Mouse (Mus musculus) stomach, embryonic 15.5 days (tissue): Measurements from ENCODE around the gene Fkbpl. TPM values are rescaled to one million over a fixed set of nuclear protein-coding genes. Genes with fewer than 3 reads are reported as not detected.

ENCODE experiments used
- ATAC-seq: fragments of 200-750 bp; cut with Nextera tagmentation; 2 replicates; pipeline ENCODE4 v1.8.0; 2017; ENCODE audit warnings: low read depth, moderate number of reproducible peaks, moderate TSS enrichment; ENCODE audit not compliant: insufficient read depth, low FRiP score
- H3K27ac ChIP-seq: fragments of 300-500 bp; sonication (generic); 2 replicates; pipeline ENCODE4 v1.5.1; 2015; ENCODE audit warnings: mild to moderate bottlenecking, inconsistent platforms
- H3K27me3 ChIP-seq: fragments of 300-500 bp; sonication (generic); replicated peaks from 2 replicates; pipeline ENCODE4 v1.6.1; 2015; ENCODE audit warnings: inconsistent platforms
- H3K36me3 ChIP-seq: fragments of 300-500 bp; sonication (generic); 2 replicates; pipeline ENCODE4 v1.6.1; 2015; ENCODE audit warnings: inconsistent platforms
- H3K4me1 ChIP-seq: fragments of 300-500 bp; sonication (generic); 2 replicates; pipeline ENCODE4 v1.6.1; 2015; ENCODE audit warnings: inconsistent platforms
- H3K4me2 ChIP-seq: fragments of 300-500 bp; sonication (generic); 2 replicates; pipeline ENCODE4 v1.6.1; 2015; ENCODE audit warnings: mild to moderate bottlenecking, inconsistent platforms
- H3K4me3 ChIP-seq: fragments of 300-500 bp; sonication (generic); replicated peaks from 2 replicates; pipeline ENCODE4 v1.5.1; 2015; ENCODE audit warnings: inconsistent platforms
- H3K9ac ChIP-seq: fragments of 300-500 bp; sonication (generic); 2 replicates; pipeline ENCODE4 v1.6.1; 2015; ENCODE audit warnings: inconsistent platforms
- H3K9me3 ChIP-seq: fragments of 300-500 bp; sonication (generic); 2 replicates; pipeline ENCODE4 v1.6.1; 2016; ENCODE audit warnings: inconsistent platforms
- WGBS: fragments of 180-500 bp; shearing (Covaris S2); methylation state at CpG from one replicate; pipeline ENCODE4 v1.1.7; 2015; 5-methylcytosine and 5-hydroxymethylcytosine counted together
- polyA plus RNA-seq: library from polyadenylated mRNA; unstranded; fragments of >200 nt; fragmentation: Nextera tagmentation; extraction: Ambion mirVana; gene quantifications from 2 replicates; pipeline ENCODE4 v1.2.1, GENCODE M21; 2015

Fkbpl gene
- polyA plus RNA-seq, 1 experiment from 2014 or later: 14.5 TPM

DNA sequence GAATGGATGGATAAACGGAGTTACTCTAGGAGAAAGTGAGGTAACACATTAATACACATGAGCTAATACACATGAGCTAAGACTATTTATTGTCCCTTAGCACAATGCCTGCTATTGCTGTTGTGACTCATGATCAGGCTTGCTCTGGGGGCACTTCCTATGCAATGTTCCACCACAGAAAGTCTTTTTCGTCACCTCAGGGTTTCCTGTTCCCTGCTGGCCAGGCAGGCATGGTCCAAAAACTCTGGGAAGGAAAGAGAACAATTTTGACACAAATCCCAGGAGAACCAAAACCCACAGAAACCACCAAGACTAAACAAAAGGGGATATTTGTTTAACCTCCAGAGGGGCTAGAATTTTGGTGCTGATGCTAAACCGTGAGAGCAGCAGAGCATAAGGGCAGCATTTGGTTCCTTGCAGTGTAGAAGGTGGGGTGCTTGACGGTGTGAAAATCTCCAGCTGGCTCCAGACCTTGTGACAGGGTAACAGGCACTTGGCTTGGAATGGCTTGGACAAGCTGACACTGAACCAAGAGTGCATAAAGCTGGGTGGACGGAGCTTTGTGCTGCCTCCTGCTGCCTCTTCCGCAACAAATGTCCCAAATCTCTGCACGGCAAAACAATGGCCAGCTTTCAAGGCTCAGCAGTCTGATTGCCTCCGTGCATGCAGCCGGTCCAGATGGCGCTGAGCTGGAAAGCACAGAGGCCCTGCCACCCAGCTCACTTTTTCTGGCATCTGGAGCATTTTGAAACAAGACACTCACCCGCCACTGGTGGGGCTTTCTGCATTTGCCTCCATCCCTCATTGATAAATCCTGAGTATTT, 3.6 kb upstream of the Fkbpl start:
- H3K4me2 ChIP-seq: peak overlapping the region; percentile 9; the same call in 1 of the 2 replicates
- no peaks in the 10 kb centered on the region for H3K36me3 ChIP-seq

DNA sequence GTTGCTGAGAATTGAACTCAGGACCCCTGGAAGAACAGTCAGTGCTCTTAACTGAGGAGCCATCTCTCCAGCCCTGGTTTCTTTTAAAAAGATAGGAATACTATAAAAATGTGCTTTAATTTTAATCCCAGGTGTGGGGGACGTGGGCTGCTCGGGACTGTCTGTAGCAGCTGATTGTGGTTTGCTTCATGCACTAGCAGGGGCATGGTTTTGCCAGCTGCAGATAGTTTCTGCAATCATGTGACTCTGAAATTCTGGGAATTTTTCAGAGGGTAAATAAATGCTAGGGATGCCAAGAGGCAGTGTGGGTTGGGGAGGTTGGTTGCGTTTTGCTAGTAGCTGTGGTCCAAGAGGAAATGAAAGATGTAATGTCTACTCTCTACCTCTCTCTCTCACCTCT, 2.6 kb upstream of the Fkbpl start:
- Histone ChIP-seq H3K27ac (no peak overlapping the region), H3K4me3 (no peak overlapping the region), H3K4me2 (no peak overlapping the region), H3K4me1 (peaks cover 25% of the 10 kb centered on the region), H3K27me3 (no peaks in the 10 kb centered on the region), H3K9ac (no peak overlapping the region), H3K9me3 (no peaks in the 10 kb centered on the region), H3K36me3 (no peaks in the 10 kb centered on the region)
- WGBS: 69% methylated on average over 3 of the region's 3 CpGs
- ATAC-seq: no peak

More for the DNA sequence above, 3.6 kb upstream of the Fkbpl start:
- WGBS: 18% methylated on average over 11 of the region's 11 CpGs
- H3K9me3 ChIP-seq: no peaks in the 10 kb centered on the region
- no peak overlapping the region for H3K9ac ChIP-seq
- peaks cover 19% of the 10 kb centered on the region for H3K4me1 ChIP-seq
- H3K4me3 ChIP-seq: no peak overlapping the region
- no peaks in the 10 kb centered on the region for H3K27me3 ChIP-seq
- peak; percentile 38; the same call in 1 of the 2 replicates for ATAC-seq
- H3K27ac ChIP-seq: peak overlapping the region; percentile 60

DNA sequence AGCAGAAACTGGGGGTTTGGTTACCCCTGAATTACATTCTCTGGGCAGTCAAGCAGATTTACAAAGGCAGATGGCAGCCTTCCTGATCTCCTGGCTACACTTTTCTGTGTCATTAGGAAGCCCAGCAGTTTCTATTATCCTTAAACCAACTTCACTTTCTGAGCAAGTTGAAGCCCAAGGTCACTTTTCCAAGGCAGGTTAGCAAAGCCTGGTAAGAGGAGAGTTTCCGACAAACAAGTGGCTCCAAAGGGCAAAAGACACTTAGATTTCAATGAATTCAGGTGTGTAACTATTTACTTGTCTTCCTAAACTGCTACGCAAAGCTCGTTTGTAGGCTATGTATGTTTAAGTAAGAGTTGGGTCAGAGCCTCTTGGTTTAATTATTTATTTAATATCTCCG, 1.2 kb upstream of the Fkbpl start:
- Histone ChIP-seq H3K4me3 (no peak overlapping the region), H3K9me3 (no peaks in the 10 kb centered on the region), H3K27me3 (no peaks in the 10 kb centered on the region), H3K27ac (no peak overlapping the region), H3K4me1 (peaks cover 34% of the 10 kb centered on the region), H3K4me2 (no peak overlapping the region), H3K36me3 (no peaks in the 10 kb centered on the region), H3K9ac (no peak overlapping the region)
- 75% methylated on average over 4 of the region's 4 CpGs for WGBS
- no peak for ATAC-seq

DNA sequence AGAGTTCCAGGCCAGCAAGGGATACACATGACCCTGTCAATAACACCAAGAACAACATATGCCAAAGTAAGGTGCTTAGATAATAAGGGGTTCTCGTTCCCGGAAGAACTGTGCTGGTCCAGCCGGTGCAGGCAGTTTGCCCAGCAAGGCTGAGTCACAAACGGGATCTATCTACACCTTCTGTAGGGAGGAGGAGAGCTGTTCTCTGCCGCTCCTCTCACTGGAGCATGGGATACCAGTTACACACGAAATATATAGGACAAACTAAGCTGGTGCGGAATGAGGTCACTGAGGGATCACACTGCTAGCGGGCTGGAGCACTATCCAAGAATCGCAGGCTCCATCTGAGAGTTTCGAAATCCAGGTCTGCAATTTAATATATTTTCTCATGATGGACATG, 620 bp upstream of the Fkbpl start:
- H3K4me2 ChIP-seq: no peak overlapping the region
- ATAC-seq: no peak
- H3K27ac ChIP-seq: no peak overlapping the region
- H3K4me3 ChIP-seq: no peak overlapping the region
- H3K27me3 ChIP-seq: no peaks in the 10 kb centered on the region
- no peak overlapping the region for H3K9ac ChIP-seq
- WGBS: 82% methylated on average over 10 of the region's 10 CpGs
- H3K9me3 ChIP-seq: no peaks in the 10 kb centered on the region
- H3K36me3 ChIP-seq: no peaks in the 10 kb centered on the region
- H3K4me1 ChIP-seq: peaks cover 36% of the 10 kb centered on the region

DNA sequence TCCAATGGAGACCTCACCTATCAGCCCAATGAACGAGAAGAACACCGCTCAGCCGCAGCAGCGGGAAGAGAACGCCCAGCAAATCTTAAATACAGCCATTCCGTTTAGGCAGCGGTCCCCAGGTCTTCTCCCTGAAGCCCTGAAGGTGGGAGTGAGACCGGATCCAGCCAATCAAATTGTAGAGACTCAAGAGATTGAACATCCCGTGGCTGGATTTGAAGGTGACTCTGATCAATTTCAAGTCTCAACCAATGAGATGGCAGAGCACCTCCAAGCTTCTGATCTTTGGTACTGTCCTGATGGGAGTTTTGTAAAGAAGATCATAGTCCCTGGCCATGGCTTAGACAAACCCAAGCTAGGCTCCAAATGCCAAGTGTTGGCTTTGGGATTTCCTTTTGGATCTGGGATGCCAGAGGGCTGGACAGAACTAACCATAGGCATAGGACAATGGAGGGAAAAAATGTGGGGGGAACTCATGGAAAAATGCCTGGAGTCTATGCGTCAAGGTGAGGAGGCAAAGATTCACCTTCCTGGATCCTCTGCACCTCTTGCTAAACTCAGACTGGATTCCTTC, 779 bp downstream of the Fkbpl start:
- peaks cover 33% of the 10 kb centered on the region for H3K4me1 ChIP-seq
- H3K36me3 ChIP-seq: no peaks in the 10 kb centered on the region
- no peak for ATAC-seq
- 40% methylated on average over 10 of the region's 10 CpGs for WGBS
- peak overlapping the region; percentile 35; the same call in 1 of the 2 replicates for H3K9ac ChIP-seq
- H3K27me3 ChIP-seq: no peaks in the 10 kb centered on the region
- peak overlapping the region; percentile 61 for H3K4me2 ChIP-seq
- no peaks in the 10 kb centered on the region for H3K9me3 ChIP-seq
- H3K27ac ChIP-seq: peak overlapping the region; percentile 33; the same call in 1 of the 2 replicates
- H3K4me3 ChIP-seq: peak overlapping the region; percentile 52

DNA sequence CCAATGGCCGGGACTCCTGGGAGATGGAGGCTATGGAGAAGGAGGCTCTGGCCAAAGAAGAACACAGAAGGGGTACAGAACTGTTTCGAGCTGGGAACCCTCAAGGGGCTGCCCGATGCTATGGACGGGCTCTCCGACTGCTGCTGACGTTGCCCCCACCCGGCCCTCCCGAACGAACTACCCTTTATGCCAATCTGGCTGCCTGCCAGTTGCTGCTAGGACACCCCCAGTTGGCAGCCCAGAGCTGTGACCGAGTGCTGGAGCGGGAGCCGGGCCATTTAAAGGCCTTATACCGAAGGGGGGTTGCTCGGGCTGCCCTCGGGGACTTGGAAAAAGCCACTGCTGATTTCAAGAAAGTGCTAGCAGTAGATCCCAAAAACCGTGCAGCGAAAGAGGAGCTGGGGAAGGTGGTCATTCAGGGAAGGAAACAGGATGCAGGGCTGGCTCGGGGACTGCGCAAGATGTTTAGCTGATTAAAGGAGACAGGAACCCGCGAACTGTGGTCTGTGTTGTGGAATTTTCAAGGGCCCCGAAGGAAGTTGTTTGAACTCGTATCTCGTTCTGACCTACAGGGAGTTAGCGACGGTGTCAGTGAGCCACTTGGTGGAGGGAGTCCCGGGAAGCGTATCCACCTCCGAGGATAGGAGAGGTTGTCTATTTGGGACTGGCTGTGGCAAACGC, 1.4 kb downstream of the Fkbpl start:
- H3K4me2 ChIP-seq: peak overlapping the region; percentile 61; the same call in 1 of the 2 replicates
- H3K9ac ChIP-seq: no peak overlapping the region
- H3K4me1 ChIP-seq: peaks cover 27% of the 10 kb centered on the region
- no peak for ATAC-seq
- WGBS: 87% methylated on average over 30 of the region's 30 CpGs
- no peaks in the 10 kb centered on the region for H3K27me3 ChIP-seq
- H3K4me3 ChIP-seq: peak overlapping the region; percentile 72; the same call in 1 of the 2 replicates
- 0 out of 2 replicates have a peak, but pooled peaks cover 2% of the 10 kb centered on the region for H3K36me3 ChIP-seq
- no peaks in the 10 kb centered on the region for H3K9me3 ChIP-seq
- no peak overlapping the region for H3K27ac ChIP-seq

DNA sequence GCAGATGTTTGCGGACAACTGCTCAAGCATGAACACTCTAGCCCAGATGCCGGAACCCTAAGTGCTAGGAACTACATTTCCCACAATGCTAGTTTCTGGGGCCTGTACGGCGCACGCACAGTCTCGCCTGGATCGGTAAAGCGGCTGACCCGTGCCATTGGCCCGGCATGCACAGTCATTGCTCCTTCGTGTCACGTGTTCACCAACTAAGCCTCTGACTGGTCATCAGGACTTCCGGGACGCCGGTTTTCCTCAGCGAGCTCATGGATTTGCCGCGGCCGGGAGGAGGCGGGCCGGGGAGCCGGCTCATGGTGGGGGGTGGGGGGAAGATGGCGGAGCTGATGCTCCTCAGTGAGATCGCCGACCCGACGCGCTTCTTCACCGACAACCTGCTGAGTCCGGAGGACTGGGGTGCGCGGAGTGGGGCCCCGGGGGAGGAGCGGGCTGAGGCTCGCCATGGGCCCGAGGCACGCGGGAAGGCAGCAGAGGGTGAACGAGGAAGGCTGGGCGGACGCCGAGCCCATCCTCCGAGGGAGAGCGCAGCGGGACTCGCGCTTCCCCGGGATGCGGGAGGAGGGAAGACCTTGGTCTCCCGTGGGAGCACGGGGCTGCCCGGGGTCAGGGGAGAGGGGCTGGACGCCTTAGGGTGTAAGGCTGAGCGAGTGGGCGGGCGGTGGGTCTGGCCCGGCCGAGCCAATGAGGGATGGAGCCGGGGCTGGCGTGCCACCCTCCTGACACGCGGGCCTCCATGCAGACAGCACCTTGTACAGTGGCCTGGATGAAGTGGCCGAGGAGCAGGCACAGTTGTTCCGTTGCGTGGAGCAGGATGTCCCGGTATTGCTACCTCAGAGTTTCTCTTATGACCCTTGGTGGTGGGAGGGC, 2.6 kb downstream of the Fkbpl start, which contains the start of gene Atf6b:
TSS of gene Atf6b (plus strand) at position 241 of the 882 bp plus-strand sequence.
- peak; percentile 97 for ATAC-seq
- H3K9me3 ChIP-seq: no peaks in the 10 kb centered on the region
- peaks cover 26% of the 10 kb centered on the region for H3K4me1 ChIP-seq
- peak within 1 kb of the TSS; percentile 79 for H3K9ac ChIP-seq
- WGBS: under 1% methylated on average over 66 of the region's 66 CpGs
- no peaks in the 10 kb centered on the region for H3K27me3 ChIP-seq
- peak within 1 kb of the TSS; percentile 72 for H3K4me3 ChIP-seq
- H3K36me3 ChIP-seq: peaks cover 12% of the 10 kb centered on the region
- peak within 1 kb of the TSS; percentile 85 for H3K4me2 ChIP-seq
- peak within 1 kb of the TSS; percentile 9; the same call in 1 of the 2 replicates for H3K27ac ChIP-seq

DNA sequence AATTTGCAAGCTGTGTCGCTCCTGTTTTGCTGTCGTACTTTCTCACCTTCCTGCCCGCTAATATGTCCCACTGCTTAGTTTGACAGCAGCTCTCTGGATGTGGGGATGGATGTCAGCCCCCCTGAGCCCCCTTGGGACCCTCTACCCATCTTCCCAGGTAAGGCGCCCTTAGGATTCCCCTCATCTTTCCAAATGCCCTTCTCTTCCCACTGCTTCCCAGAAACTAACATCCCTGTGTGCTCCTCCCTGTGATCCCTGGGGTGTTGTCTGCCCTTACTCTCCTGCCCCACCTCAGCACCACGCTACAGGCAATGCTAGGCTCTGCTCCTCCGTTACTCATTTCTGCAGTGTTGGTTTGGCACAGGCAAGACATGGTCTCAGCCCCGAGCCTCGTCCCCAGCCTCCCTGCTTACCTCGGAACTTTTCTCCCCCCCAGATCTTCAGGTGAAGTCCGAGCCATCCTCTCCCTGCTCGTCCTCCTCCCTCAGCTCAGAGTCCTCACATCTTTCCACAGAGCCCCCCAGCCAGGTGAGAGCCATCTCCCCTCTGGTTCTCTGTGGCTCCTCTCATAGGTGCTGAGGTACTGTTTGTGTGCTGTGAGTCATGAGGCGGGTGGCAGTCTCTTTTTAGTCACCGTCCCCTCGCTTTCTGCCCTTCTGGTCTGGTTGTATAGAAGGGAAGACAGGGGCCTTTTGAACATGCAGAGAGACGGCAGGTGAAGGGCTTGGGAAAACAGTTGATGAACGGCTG, 3.8 kb downstream of the Fkbpl start:
- no peak for ATAC-seq
- 78% methylated on average over 16 of the region's 16 CpGs for WGBS
- Histone ChIP-seq H3K4me2 (peak overlapping the region; percentile 85), H3K36me3 (peaks cover 16% of the 10 kb centered on the region), H3K4me1 (peaks cover 26% of the 10 kb centered on the region), H3K27me3 (no peaks in the 10 kb centered on the region), H3K9ac (peak overlapping the region; percentile 79; the same call in 1 of the 2 replicates), H3K4me3 (peak overlapping the region; percentile 72), H3K9me3 (no peaks in the 10 kb centered on the region), H3K27ac (no peak overlapping the region)

DNA sequence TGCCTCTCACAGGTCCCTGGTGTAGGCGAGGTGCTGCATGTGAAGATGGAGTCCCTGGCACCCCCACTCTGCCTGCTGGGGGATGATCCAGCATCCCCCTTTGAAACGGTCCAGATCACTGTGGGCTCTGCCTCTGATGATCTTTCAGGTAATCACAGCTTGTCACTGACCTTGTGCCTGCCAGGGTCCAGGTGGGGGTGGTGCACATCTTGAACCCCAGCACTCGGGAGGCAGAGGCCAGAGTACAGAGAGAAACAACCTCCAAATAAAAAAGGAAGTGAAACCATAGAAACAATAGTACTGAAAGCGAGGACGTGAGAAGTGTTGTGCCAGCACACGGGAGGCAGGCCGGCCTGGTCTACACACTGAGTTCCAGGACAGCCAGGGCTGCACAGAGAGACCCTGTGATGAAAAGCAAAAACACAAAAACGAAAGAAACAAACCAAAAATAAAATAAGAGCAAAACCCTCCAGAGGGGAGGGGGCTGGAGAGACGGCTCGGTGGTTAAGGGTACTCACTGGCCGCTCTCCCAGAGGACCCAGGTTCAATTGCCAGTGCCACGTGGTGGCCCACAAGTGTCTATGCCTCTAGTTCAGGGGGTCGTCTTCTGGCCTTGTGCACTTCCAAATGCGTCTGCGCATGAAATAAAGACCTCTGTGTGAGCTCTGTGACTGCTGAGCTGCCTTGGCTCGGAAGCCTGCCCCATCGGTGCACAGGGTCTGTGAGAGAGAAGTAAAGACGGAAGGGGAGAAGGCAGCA, 4.7 kb downstream of the Fkbpl start:
- ATAC-seq: no peak
- H3K9ac ChIP-seq: no peak overlapping the region
- no peak overlapping the region for H3K4me3 ChIP-seq
- H3K4me2 ChIP-seq: no peak overlapping the region
- no peaks in the 10 kb centered on the region for H3K27me3 ChIP-seq
- H3K4me1 ChIP-seq: peaks cover 28% of the 10 kb centered on the region
- no peak overlapping the region for H3K27ac ChIP-seq
- peaks cover 16% of the 10 kb centered on the region for H3K36me3 ChIP-seq
- 81% methylated on average over 18 of the region's 18 CpGs for WGBS
- H3K9me3 ChIP-seq: no peaks in the 10 kb centered on the region

DNA sequence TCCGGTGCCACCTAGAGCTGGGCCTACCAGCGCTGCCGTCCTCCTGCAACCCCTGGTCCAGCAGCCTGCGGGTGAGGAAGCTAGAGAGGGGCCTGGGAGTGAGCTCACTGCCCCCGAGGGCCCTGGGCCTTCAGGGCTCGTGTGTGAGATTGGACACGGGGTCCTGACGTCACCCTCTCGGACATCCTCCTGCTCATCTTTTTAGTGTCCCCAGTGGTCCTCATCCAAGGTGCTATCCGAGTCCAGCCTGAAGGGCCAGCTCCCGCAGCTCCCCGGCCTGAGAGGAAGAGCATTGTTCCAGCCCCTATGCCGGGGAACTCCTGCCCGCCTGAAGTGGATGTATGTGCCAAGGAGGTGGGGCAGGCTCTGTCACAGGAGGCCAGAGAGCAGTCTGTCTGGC, 6.2 kb downstream of the Fkbpl start:
- Histone ChIP-seq H3K36me3 (peaks cover 16% of the 10 kb centered on the region), H3K4me2 (no peak overlapping the region), H3K4me1 (peaks cover 36% of the 10 kb centered on the region), H3K9me3 (no peaks in the 10 kb centered on the region), H3K9ac (no peak overlapping the region), H3K27me3 (no peaks in the 10 kb centered on the region), H3K4me3 (no peak overlapping the region), H3K27ac (no peak overlapping the region)
- no peak for ATAC-seq
- WGBS: 92% methylated on average over 14 of the region's 14 CpGs
